ENCODE assay signal across 8 mouse cellular contexts in genomic region chr11:74876801-74877200, GRCm38 (mm10). TPM values are rescaled to one million over a fixed set of nuclear protein-coding genes. Genes with fewer than 3 reads are reported as not detected.
DNase-seq lines count a peak whose midpoint lies in the region; ATAC-seq lines count a peak whose summit lies in the region.

No protein-coding gene starts in this region.

- no peaks in the 10 kb centered on the region for H3K27me3 ChIP-seq in embryonic facial prominence, embryonic 13.5 days

- H3K27ac ChIP-seq in embryonic facial prominence, embryonic 13.5 days: no peak overlapping the region

- intact Hi-C loops in left cerebral cortex, postnatal 4 days (cut with DNase I): no loop called here

- peak; percentile 20 for DNase-seq in thymus, postnatal 14 days
- no peak for DNase-seq in thymus, postnatal 36 days
- DNase-seq in heart, adult 9 months (ENCODE audit: low spot score in 2 of 2): peak; percentile 69
- DNase-seq in kidney, adult 18-20 months: peak; percentile 32
- peak; percentile 87 for DNase-seq in left cerebral cortex, postnatal 4 days
- peak; percentile 46 for DNase-seq in neural tube, embryonic 10.5 days (ENCODE audit: extremely low spot score, low spot score)

- H3K4me1 ChIP-seq in embryonic facial prominence, embryonic 13.5 days: peaks cover 25% of the 10 kb centered on the region

- 1% methylated on average over 9 of the region's 9 CpGs for WGBS in embryonic facial prominence, embryonic 13.5 days

- H3K9me3 ChIP-seq in embryonic facial prominence, embryonic 13.5 days: no peaks in the 10 kb centered on the region

- H3K4me2 ChIP-seq in embryonic facial prominence, embryonic 13.5 days: peak overlapping the region; percentile 37

- 0 out of 2 replicates have a peak overlapping the region, but pooled peaks have one; percentile 27 for H3K9ac ChIP-seq in embryonic facial prominence, embryonic 13.5 days

- no peaks in the 10 kb centered on the region for H3K36me3 ChIP-seq in embryonic facial prominence, embryonic 13.5 days

- peak overlapping the region; percentile 6; the same call in 1 of the 2 replicates for H3K4me3 ChIP-seq in embryonic facial prominence, embryonic 13.5 days

- ATAC-seq in embryonic facial prominence, embryonic 13.5 days (ENCODE audit: insufficient number of reproducible peaks, insufficient read depth, low FRiP score, low TSS enrichment, low read depth): no peak
- ATAC-seq in activated CD4-positive, CD25-positive, alpha-beta regulatory T cell, adult 4 months: no peak

RNA-seq across cellular contexts. Expression of gene Sgsm2, which starts 20.1 kb away (rescaled TPM):
- polyA plus RNA-seq in embryonic facial prominence, embryonic 13.5 days (2015; fragmentation: Nextera tagmentation; extraction: Ambion mirVana): 4.6 and 4.7 TPM in 2 replicates
- 10 to 100 TPM; 65.3 to 72.8 TPM for total RNA-seq in left cerebral cortex, postnatal 4 days (2021)
- 1 to 10 TPM; 1.6 to 2.0 TPM for polyA plus RNA-seq in activated CD4-positive, CD25-positive, alpha-beta regulatory T cell, adult 4 months (2017; shearing (Covaris generic))

RNA-seq across cellular contexts. Expression of gene Tsr1, which starts 21.1 kb away (rescaled TPM):
- 40.1 and 42.4 TPM in 2 replicates for polyA plus RNA-seq in embryonic facial prominence, embryonic 13.5 days (2015; fragmentation: Nextera tagmentation; extraction: Ambion mirVana)
- 10 to 100 TPM; 37.7 to 42.4 TPM for total RNA-seq in left cerebral cortex, postnatal 4 days (2021)
- 10 to 100 TPM; 38.4 to 39.2 TPM for polyA plus RNA-seq in activated CD4-positive, CD25-positive, alpha-beta regulatory T cell, adult 4 months (2017; shearing (Covaris generic))

RNA-seq across cellular contexts. Expression of gene Mnt, which starts 46.1 kb away (rescaled TPM):
- 5.7 and 6.0 TPM in 2 replicates for polyA plus RNA-seq in embryonic facial prominence, embryonic 13.5 days (2015; fragmentation: Nextera tagmentation; extraction: Ambion mirVana)
- total RNA-seq in left cerebral cortex, postnatal 4 days (2021): 10 to 100 TPM; 36.7 to 36.8 TPM
- 1 to 10 TPM; 5.4 to 6.9 TPM for polyA plus RNA-seq in activated CD4-positive, CD25-positive, alpha-beta regulatory T cell, adult 4 months (2017; shearing (Covaris generic))

RNA-seq across cellular contexts. Expression of gene Smg6, which starts 48.8 kb away (rescaled TPM):
- 22.4 and 22.5 TPM in 2 replicates for polyA plus RNA-seq in embryonic facial prominence, embryonic 13.5 days (2015; fragmentation: Nextera tagmentation; extraction: Ambion mirVana)
- total RNA-seq in left cerebral cortex, postnatal 4 days (2021): 10 to 100 TPM; 30.5 to 31.2 TPM
- 10 to 100 TPM; 15.3 to 15.5 TPM for polyA plus RNA-seq in activated CD4-positive, CD25-positive, alpha-beta regulatory T cell, adult 4 months (2017; shearing (Covaris generic))

RNA-seq across cellular contexts. Expression of gene Srr, which starts 48.9 kb away (rescaled TPM):
- polyA plus RNA-seq in embryonic facial prominence, embryonic 13.5 days (2015; fragmentation: Nextera tagmentation; extraction: Ambion mirVana): 29.9 and 30.6 TPM in 2 replicates
- 10 to 100 TPM; 65.6 to 66.2 TPM for total RNA-seq in left cerebral cortex, postnatal 4 days (2021)
- polyA plus RNA-seq in activated CD4-positive, CD25-positive, alpha-beta regulatory T cell, adult 4 months (2017; shearing (Covaris generic)): 1 to 10 TPM; 4.9 to 7.3 TPM

Comparison
In these comparisons a context has a peak if more than half of its experiments do, and no peak if none do; other contexts are left out.
1. DNase-seq: peak in thymus, postnatal 14 days (single experiment), heart, adult 9 months (2 of 2), kidney, adult 18-20 months (single experiment), left cerebral cortex, postnatal 4 days (single experiment) and neural tube, embryonic 10.5 days (single experiment); none in thymus, postnatal 36 days (0 of 2).